In genomic region chr3:27782056-27782765, GRCm38 (mm10) we compare ENCODE assay signal across 8 mouse cellular contexts.
DNase-seq lines count a peak whose midpoint lies in the region; ATAC-seq and TF ChIP-seq lines count a peak whose summit lies in the region.

No protein-coding gene starts in this region.

- whole genome bisulfite sequencing in intestine, embryonic 14.5 days: 21% methylated on average over 19 of the region's 19 CpGs
- WGBS in intestine, postnatal 0 days: 40% methylated on average over 19 of the region's 19 CpGs
- WGBS in forebrain, embryonic 10.5 days: 27% methylated on average over 19 of the region's 19 CpGs
- 28% methylated on average over 19 of the region's 19 CpGs for WGBS in neural tube, embryonic 13.5 days

- H3K4me2 ChIP-seq in intestine, embryonic 14.5 days (ENCODE audit: low read length): peak overlapping the region; percentile 30; the same call in 1 of the 2 replicates
- no peak overlapping the region for H3K4me2 ChIP-seq in intestine, postnatal 0 days (replicated peaks; ENCODE audit: low read depth)
- peak overlapping the region; percentile 27 for H3K4me2 ChIP-seq in neural tube, embryonic 13.5 days

- no peak for TF ChIP-seq CTCF in intestine, postnatal 0 days (IDR thresholded peaks at IDR 0.05; ENCODE audit: low read depth)

- no peaks in the 10 kb centered on the region for H3K27me3 ChIP-seq in intestine, embryonic 14.5 days (replicated peaks; ENCODE audit: control insufficient read depth, insufficient read depth, low read length)
- H3K27me3 ChIP-seq in intestine, postnatal 0 days (replicated peaks; ENCODE audit: control insufficient read depth, insufficient read depth, low read length): no peaks in the 10 kb centered on the region
- H3K27me3 ChIP-seq in forebrain, embryonic 10.5 days (ENCODE audit: poor library complexity, severe bottlenecking): peaks cover 8% of the 10 kb centered on the region
- no peaks in the 10 kb centered on the region for H3K27me3 ChIP-seq in neural tube, embryonic 13.5 days

- H3K9ac ChIP-seq in intestine, embryonic 14.5 days (ENCODE audit: low read length): 0 out of 2 replicates have a peak overlapping the region, but pooled peaks have one; percentile 5
- no peak overlapping the region for H3K9ac ChIP-seq in intestine, postnatal 0 days (ENCODE audit: low read depth, low read length)
- H3K9ac ChIP-seq in neural tube, embryonic 13.5 days: peak overlapping the region; percentile 17

- 0 out of 2 replicates have a peak, but pooled peaks have one; percentile 40 for ATAC-seq in intestine, embryonic 14.5 days (replicated peaks; ENCODE audit: low FRiP score, low TSS enrichment, low read depth)
- no peak for ATAC-seq in intestine, postnatal 0 days
- ATAC-seq in neural tube, embryonic 13.5 days (ENCODE audit: low read depth): peak; percentile 81
- no peak for ATAC-seq in cerebellum, adult (ENCODE audit: insufficient number of reproducible peaks, low FRiP score, low TSS enrichment)

- no peak overlapping the region for H3K27ac ChIP-seq in intestine, embryonic 14.5 days (ENCODE audit: low read depth)
- H3K27ac ChIP-seq in intestine, postnatal 0 days (ENCODE audit: low read depth, low read length): no peak overlapping the region
- peak overlapping the region; percentile 78 for H3K27ac ChIP-seq in forebrain, embryonic 10.5 days
- H3K27ac ChIP-seq in neural tube, embryonic 13.5 days (replicated peaks): peak overlapping the region; percentile 43

- no peak overlapping the region for H3K4me3 ChIP-seq in intestine, embryonic 14.5 days (ENCODE audit: low read depth, low read length)
- H3K4me3 ChIP-seq in intestine, postnatal 0 days (ENCODE audit: low read depth, low read length): no peak overlapping the region
- peak overlapping the region; percentile 14; the same call in 1 of the 2 replicates for H3K4me3 ChIP-seq in forebrain, embryonic 10.5 days
- H3K4me3 ChIP-seq in neural tube, embryonic 13.5 days: no peak overlapping the region

- H3K36me3 ChIP-seq in intestine, embryonic 14.5 days (ENCODE audit: control insufficient read depth, insufficient read depth, low read length): no peaks in the 10 kb centered on the region
- no peaks in the 10 kb centered on the region for H3K36me3 ChIP-seq in intestine, postnatal 0 days (ENCODE audit: control insufficient read depth, insufficient read depth)
- H3K36me3 ChIP-seq in forebrain, embryonic 10.5 days (replicated peaks): no peaks in the 10 kb centered on the region
- H3K36me3 ChIP-seq in neural tube, embryonic 13.5 days: no peaks in the 10 kb centered on the region

- no peak for DNase-seq in intestine, embryonic 14.5 days (ENCODE audit: low spot score)
- DNase-seq in forebrain, embryonic 10.5 days (ENCODE audit: extremely low spot score, low spot score): peak; percentile 46
- peak; percentile 22 for DNase-seq in left cerebral cortex, adult 11 months (ENCODE audit: low spot score)
- DNase-seq in thymus, postnatal 25 days: no peak
- DNase-seq in lung, adult 18-20 months: no peak

- H3K4me1 ChIP-seq in intestine, embryonic 14.5 days (replicated peaks; ENCODE audit: control insufficient read depth, insufficient read depth, low read length): peaks cover 7% of the 10 kb centered on the region
- H3K4me1 ChIP-seq in intestine, postnatal 0 days (replicated peaks; ENCODE audit: control insufficient read depth, insufficient read depth, low read length): no peaks in the 10 kb centered on the region
- peaks cover 64% of the 10 kb centered on the region for H3K4me1 ChIP-seq in forebrain, embryonic 10.5 days
- H3K4me1 ChIP-seq in neural tube, embryonic 13.5 days (replicated peaks): peaks cover 41% of the 10 kb centered on the region

- no peaks in the 10 kb centered on the region for H3K9me3 ChIP-seq in intestine, embryonic 14.5 days (ENCODE audit: control insufficient read depth, low read length)
- H3K9me3 ChIP-seq in intestine, postnatal 0 days (ENCODE audit: control insufficient read depth): no peaks in the 10 kb centered on the region
- no peaks in the 10 kb centered on the region for H3K9me3 ChIP-seq in forebrain, embryonic 10.5 days
- H3K9me3 ChIP-seq in neural tube, embryonic 13.5 days: no peaks in the 10 kb centered on the region

Comparison
In these comparisons a context has a peak if more than half of its experiments do, and no peak if none do; other contexts are left out.
1. ATAC-seq: peak in intestine, embryonic 14.5 days (single experiment) and neural tube, embryonic 13.5 days (single experiment); none in intestine, postnatal 0 days (single experiment) and cerebellum, adult (single experiment).
2. DNase-seq: peak in forebrain, embryonic 10.5 days (single experiment) and left cerebral cortex, adult 11 months (single experiment); none in intestine, embryonic 14.5 days (single experiment), thymus, postnatal 25 days (single experiment) and lung, adult 18-20 months (0 of 2).
3. H3K27ac ChIP-seq: peak in forebrain, embryonic 10.5 days (single experiment) and neural tube, embryonic 13.5 days (single experiment); none in intestine, embryonic 14.5 days (single experiment) and intestine, postnatal 0 days (single experiment).